Mouse (Mus musculus): ENCODE data around the gene Ifrd1.
"Not testable (repeated sequence)": the region's sequence is repeated elsewhere in the genome, so short reads cannot be mapped to it uniquely, and the experiment has no call there.

- not testable (repeated sequence) for TF ChIP-seq HCFC1 (IDR thresholded peaks at IDR 0.05; ENCODE audit: borderline replicate concordance, insufficient read depth, low read length); ZNF384 (IDR thresholded peaks at IDR 0.05; ENCODE audit: low read depth, low read length); CHD2 (IDR thresholded peaks at IDR 0.05; ENCODE audit: low read depth, low read length)
These were observed 7.0 kb upstream of the Ifrd1 start for GRCm38 (mm10) chr12:40255310-40255709.

Data from ES-E14 (cell line).